Mouse (Mus musculus) bone marrow macrophage, adult 2 months (primary cell): ENCODE measurements at regions not wholly inside any gene's neighbourhood (a gene's known extent, or its start where the extent isn't known, plus 50 kb on each side); places are given as distances from the start of the nearest gene placed in this dataset.

ENCODE experiments used
- CTCF ChIP-seq: IDR thresholded peaks from 2 replicates; pipeline ENCODE4 v1.5.1; 2012; ENCODE audit warnings: low read depth, mild to moderate bottlenecking, low read length, moderate library complexity
- POLR2A ChIP-seq: IDR thresholded peaks from 2 replicates; pipeline ENCODE4 v1.6.1; 2012; ENCODE audit warnings: mild to moderate bottlenecking, low read depth, low read length, borderline replicate concordance

DNA sequence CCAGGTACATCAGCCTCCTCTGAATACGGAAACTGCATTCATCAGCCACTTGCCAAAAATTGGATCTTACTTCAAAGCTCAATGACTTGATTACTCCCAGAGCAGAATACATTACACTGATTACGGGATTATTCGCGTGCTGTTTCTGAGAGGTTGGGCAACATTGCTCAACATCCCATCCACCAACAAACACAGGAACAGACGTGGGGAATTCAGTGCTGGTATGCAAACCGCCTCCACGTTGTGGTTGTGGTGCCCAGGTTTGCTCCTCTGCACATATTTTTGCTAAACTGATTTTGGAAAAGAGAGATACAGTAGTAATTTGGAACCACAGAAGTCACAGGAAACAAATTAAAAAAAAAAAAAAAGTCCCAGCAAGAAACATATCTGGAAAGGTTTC lies 266.9 kb downstream of the Dhx15 start:
- TF ChIP-seq POLR2A, result no peak
- no peak for TF ChIP-seq CTCF
